Mouse (Mus musculus) limb, embryonic 11.5 days (tissue): ENCODE data around the gene Gps1. TPM values are rescaled to one million over a fixed set of nuclear protein-coding genes. Genes with fewer than 3 reads are reported as not detected.
"Not testable (repeated sequence)": the region's sequence is repeated elsewhere in the genome, so short reads cannot be mapped to it uniquely, and the experiment has no call there.

Experiments
- ATAC-seq: fragments of 200-750 bp; cut with Nextera tagmentation; 2 replicates; pipeline ENCODE4 v1.8.0; 2017; ENCODE audit warnings: low read depth; ENCODE audit not compliant: insufficient number of reproducible peaks, low FRiP score, low TSS enrichment
- DNase-seq: peaks from one replicate; pipeline ENCODE4 v3.0.0-alpha.2; 2015; ENCODE audit warnings: low spot score
- H3K27ac ChIP-seq: fragments of 300-500 bp; sonication (generic); replicated peaks from 2 replicates; pipeline ENCODE4 v1.5.1; 2014; ENCODE audit warnings: low read depth, mild to moderate bottlenecking, low read length
- H3K27me3 ChIP-seq: fragments of 300-500 bp; sonication (generic); 2 replicates; pipeline ENCODE4 v1.6.1; 2014; ENCODE audit warnings: mild to moderate bottlenecking, low read length, mixed read lengths; ENCODE audit not compliant: control insufficient read depth, insufficient read depth
- H3K36me3 ChIP-seq: fragments of 300-500 bp; sonication (generic); 2 replicates; pipeline ENCODE4 v1.6.1; 2014; ENCODE audit warnings: mild to moderate bottlenecking, low read length, moderate library complexity, mixed read lengths; ENCODE audit not compliant: control insufficient read depth, insufficient read depth
- H3K4me1 ChIP-seq: fragments of 300-500 bp; sonication (generic); 2 replicates; pipeline ENCODE4 v1.6.1; 2014; ENCODE audit warnings: low read length, mixed read lengths; ENCODE audit not compliant: control insufficient read depth, insufficient read depth
- H3K4me2 ChIP-seq: fragments of 300-500 bp; sonication (generic); 2 replicates; pipeline ENCODE4 v1.6.1; 2014; ENCODE audit warnings: low read depth, mild to moderate bottlenecking, moderate library complexity; ENCODE audit not compliant: severe bottlenecking
- H3K4me3 ChIP-seq: fragments of 300-500 bp; sonication (generic); 2 replicates; pipeline ENCODE4 v1.5.1; 2014; ENCODE audit warnings: low read depth, low read length
- H3K9ac ChIP-seq: fragments of 300-500 bp; sonication (generic); 2 replicates; pipeline ENCODE4 v1.6.1; 2014; ENCODE audit warnings: mild to moderate bottlenecking, low read length
- H3K9me3 ChIP-seq: fragments of 300-500 bp; sonication (generic); 2 replicates; pipeline ENCODE4 v1.6.1; 2016; ENCODE audit warnings: low read length; ENCODE audit not compliant: control insufficient read depth
- WGBS: fragments of 180-500 bp; shearing (Covaris S2); extraction: QIAGEN DNeasy Blood & Tissue Kit; methylation state at CpG from one replicate; pipeline ENCODE4 v1.1.7; 2014; 5-methylcytosine and 5-hydroxymethylcytosine counted together
- polyA plus RNA-seq: library from polyadenylated mRNA; unstranded; fragments of >200 nt; fragmentation: Nextera tagmentation; extraction: Ambion mirVana; gene quantifications from 2 replicates; pipeline ENCODE4 v1.2.1, GENCODE M21; 2014

The Gps1 gene
- polyA plus RNA-seq, 1 experiment from 2014 or later = 275 TPM

- Histone ChIP-seq H3K4me3 (no peak overlapping the region), H3K36me3 (no peaks in the 10 kb centered on the region), H3K9me3 (peaks cover 8% of the 10 kb centered on the region; the same call in 1 of the 2 replicates), H3K27me3 (peaks cover 10% of the 10 kb centered on the region), H3K4me2 (no peak overlapping the region), H3K27ac (no peak overlapping the region), H3K9ac (no peak overlapping the region), H3K4me1 (no peaks in the 10 kb centered on the region)
- DNase-seq (no peak), ATAC-seq (no peak)
- WGBS = 75% methylated on average over 14 of the region's 14 CpGs
These were observed 22.0 kb upstream of the Gps1 start for GRCm38 (mm10) chr11:120761811-120762671.

GRCm38 (mm10) chr11:120762672-120763041 lies 21.4 kb upstream of the Gps1 start, which contains the start of gene Hmga1b:
Gene Hmga1b, plus strand, starts transcription at chr11:120762794.
- H3K9ac ChIP-seq, H3K4me3 ChIP-seq, H3K27me3 ChIP-seq, H3K27ac ChIP-seq, DNase-seq, H3K4me2 ChIP-seq, H3K36me3 ChIP-seq, H3K4me1 ChIP-seq, ATAC-seq, H3K9me3 ChIP-seq: not testable (repeated sequence)
- WGBS = 23% methylated on average over 13 of the region's 14 CpGs

- not testable (repeated sequence) for DNase-seq, H3K4me3 ChIP-seq, H3K27me3 ChIP-seq, H3K9ac ChIP-seq, H3K36me3 ChIP-seq, H3K4me1 ChIP-seq, ATAC-seq, H3K27ac ChIP-seq, H3K4me2 ChIP-seq, H3K9me3 ChIP-seq
- 0% methylated on average over 3 of the region's 23 CpGs for WGBS
These were observed 20.7 kb upstream of the Gps1 start for GRCm38 (mm10) chr11:120763121-120763999.

- 76% methylated on average over 3 of the region's 7 CpGs for WGBS
- not testable (repeated sequence) for H3K27me3 ChIP-seq, H3K9me3 ChIP-seq, H3K36me3 ChIP-seq, DNase-seq, H3K27ac ChIP-seq, H3K4me1 ChIP-seq, ATAC-seq, H3K4me3 ChIP-seq, H3K9ac ChIP-seq, H3K4me2 ChIP-seq
These were observed 17.0 kb upstream of the Gps1 start for GRCm38 (mm10) chr11:120767023-120767422.

GRCm38 (mm10) chr11:120768206-120768605 lies 15.9 kb upstream of the Gps1 start:
- Histone ChIP-seq H3K27ac (no peak overlapping the region), H3K9ac (no peak overlapping the region), H3K4me1 (no peaks in the 10 kb centered on the region), H3K36me3 (no peaks in the 10 kb centered on the region), H3K4me2 (no peak overlapping the region), H3K4me3 (no peak overlapping the region), H3K27me3 (no peaks in the 10 kb centered on the region), H3K9me3 (no peaks in the 10 kb centered on the region)
- no peak for DNase-seq
- no peak for ATAC-seq
- WGBS = 69% methylated on average over 1 of the region's 1 CpGs

- no peaks in the 10 kb centered on the region for H3K27me3 ChIP-seq
- no peak overlapping the region for H3K4me3 ChIP-seq
- ATAC-seq (no peak), DNase-seq (no peak)
- no peak overlapping the region for H3K27ac ChIP-seq
- 0 out of 2 replicates have a peak, but pooled peaks cover 2% of the 10 kb centered on the region for H3K4me1 ChIP-seq
- H3K9ac ChIP-seq = no peak overlapping the region
- H3K36me3 ChIP-seq = no peaks in the 10 kb centered on the region
- H3K9me3 ChIP-seq = no peaks in the 10 kb centered on the region
- H3K4me2 ChIP-seq = no peak overlapping the region
- 74% methylated on average over 3 of the region's 3 CpGs for WGBS
These were observed 11.3 kb upstream of the Gps1 start for GRCm38 (mm10) chr11:120772749-120773148.

GRCm38 (mm10) chr11:120773463-120774190 lies 10.4 kb upstream of the Gps1 start:
- ATAC-seq (no peak), DNase-seq (no peak)
- Histone ChIP-seq H3K36me3 (no peaks in the 10 kb centered on the region), H3K4me1 (0 out of 2 replicates have a peak, but pooled peaks cover 2% of the 10 kb centered on the region), H3K27me3 (no peaks in the 10 kb centered on the region), H3K4me3 (no peak overlapping the region), H3K9me3 (no peaks in the 10 kb centered on the region), H3K27ac (no peak overlapping the region), H3K4me2 (no peak overlapping the region), H3K9ac (no peak overlapping the region)
- 86% methylated on average over 7 of the region's 7 CpGs for WGBS
